Mouse (Mus musculus) frontal cortex, adult (tissue): ENCODE results near the gene Spop.
A peak's percentile ranks its signal among the peaks of the same experiment; 100 is the strongest.
"Not testable (repeated sequence)": the region's sequence is repeated elsewhere in the genome, so short reads cannot be mapped to it uniquely, and the experiment has no call there.

ENCODE experiments used
- ATAC-seq: cut with Nextera tagmentation; 2 replicates; pipeline ENCODE4 v1.9.2; 2017; ENCODE audit warnings: mild to moderate bottlenecking, moderate library complexity, mixed read lengths; ENCODE audit not compliant: low TSS enrichment

The Spop gene

GRCm38 (mm10) chr11:95391201-95391600, 22.7 kb upstream of the Spop start:
- ATAC-seq: no peak

- ATAC-seq: peak; percentile 73
Observed at GRCm38 (mm10) chr11:95391743-95392142, 22.1 kb upstream of the Spop start.

- ATAC-seq: peak; percentile 60
Observed at GRCm38 (mm10) chr11:95392223-95392667, 21.6 kb upstream of the Spop start.

- no peak for ATAC-seq
Observed at GRCm38 (mm10) chr11:95392708-95393499, 21.0 kb upstream of the Spop start.

- no peak for ATAC-seq
Observed at GRCm38 (mm10) chr11:95393500-95393816, 20.4 kb upstream of the Spop start.

- no peak for ATAC-seq
Observed at GRCm38 (mm10) chr11:95394112-95394511, 19.8 kb upstream of the Spop start.

- ATAC-seq: no peak
Observed at GRCm38 (mm10) chr11:95396548-95396947, 17.3 kb upstream of the Spop start.

- peak; percentile 66 for ATAC-seq
Observed at GRCm38 (mm10) chr11:95397843-95398835, 15.7 kb upstream of the Spop start.

- ATAC-seq: no peak
Observed at GRCm38 (mm10) chr11:95399520-95400020, 14.3 kb upstream of the Spop start.

GRCm38 (mm10) chr11:95401568-95401967, 12.3 kb upstream of the Spop start:
- no peak for ATAC-seq

GRCm38 (mm10) chr11:95402196-95402595, 11.7 kb upstream of the Spop start:
- no peak for ATAC-seq

- ATAC-seq: no peak
Observed at GRCm38 (mm10) chr11:95402658-95403101, 11.2 kb upstream of the Spop start.

- ATAC-seq: no peak
Observed at GRCm38 (mm10) chr11:95403382-95404340, 10.2 kb upstream of the Spop start.

- no peak for ATAC-seq
Observed at GRCm38 (mm10) chr11:95405771-95406170, 8.1 kb upstream of the Spop start.

GRCm38 (mm10) chr11:95406398-95406797, 7.5 kb upstream of the Spop start:
- not testable (repeated sequence) for ATAC-seq

GRCm38 (mm10) chr11:95409450-95410112, 4.3 kb upstream of the Spop start:
- no peak for ATAC-seq

GRCm38 (mm10) chr11:95411453-95412013, 2.3 kb upstream of the Spop start:
- ATAC-seq: no peak

- ATAC-seq: no peak
Observed at GRCm38 (mm10) chr11:95412615-95413014, 1.3 kb upstream of the Spop start.

- ATAC-seq: peak; percentile 91
Observed at GRCm38 (mm10) chr11:95414536-95415161, 769 bp downstream of the Spop start.

- no peak for ATAC-seq
Observed at GRCm38 (mm10) chr11:95415931-95416330, 2.1 kb downstream of the Spop start.
